Mouse (Mus musculus) erythroblast, embryonic 14.5 days (primary cell): Measurements from ENCODE around the gene Fubp1.

ENCODE experiments used
- GATA1 ChIP-seq: IDR thresholded peaks from 2 replicates; pipeline ENCODE4 v1.6.1; 2012; ENCODE audit warnings: low read length, inconsistent platforms, mixed read lengths
- TAL1 ChIP-seq: IDR thresholded peaks from 3 replicates; pipeline ENCODE4 v1.6.1; 2012; ENCODE audit warnings: low read length, inconsistent platforms, mixed read lengths

DNA sequence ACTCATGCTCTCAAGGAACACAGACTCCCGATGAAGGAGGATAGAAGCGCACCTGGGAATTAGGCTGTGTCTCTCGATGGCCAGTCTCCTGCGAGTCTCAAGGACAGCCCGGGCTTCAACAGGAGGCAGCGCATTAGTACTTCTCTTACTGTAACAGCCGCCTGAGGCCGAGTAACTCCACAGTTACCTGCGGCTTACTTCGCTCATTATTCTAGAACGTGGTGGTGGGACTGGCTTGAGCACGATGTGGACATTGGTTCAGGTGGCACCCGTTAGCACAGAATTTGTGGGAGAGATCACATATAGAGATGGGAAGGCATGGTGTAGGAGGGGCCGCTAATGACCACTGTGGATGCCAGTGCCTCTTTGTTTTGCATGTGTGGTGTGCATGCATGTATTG is 57.9 kb downstream of the Fubp1 start:
- TF ChIP-seq TAL1 (no peak), GATA1 (no peak)
